Mouse (Mus musculus) lung, adult 18-20 months (tissue): ENCODE measurements around the gene Lilra5.
"Not testable (repeated sequence)": the region's sequence is repeated elsewhere in the genome, so short reads cannot be mapped to it uniquely, and the experiment has no call there.

Experiments used
- DNase-seq, 2 experiments: peaks; one replicate each; pipeline ENCODE4 v3.0.0; 2022; ENCODE audit warnings: mixed read lengths in 2 of 2

Lilra5 gene

GRCm38 (mm10) chr7:4237454-4237853 is at the start of gene Lilra5:
TSS of gene Lilra5 (plus strand) at chr7:4237754.
- DNase-seq, result peak in 1 of 2 experiments; percentile 4

DNA sequence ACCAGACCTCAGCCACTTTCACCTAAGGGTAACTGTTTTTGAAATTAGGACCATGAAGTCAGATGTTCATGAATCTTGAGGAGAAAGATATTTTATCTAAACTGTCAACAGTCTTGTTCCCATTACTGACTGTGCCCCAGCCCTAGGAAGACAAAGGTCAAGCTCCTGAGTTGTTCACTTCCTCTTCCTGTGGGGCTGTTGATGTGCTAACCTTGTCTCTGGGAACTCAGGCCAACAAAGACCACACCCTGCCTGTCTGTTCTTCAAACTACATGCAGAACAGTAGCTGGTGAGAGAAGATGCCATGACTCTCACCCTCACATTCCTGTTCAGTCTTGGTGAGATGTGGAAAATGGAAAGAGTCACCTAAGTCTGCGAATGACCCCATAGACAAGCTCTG is 30.4 kb upstream of the Lilra5 start:
- DNase-seq, result peak in 1 of 2 experiments; percentile 16

DNA sequence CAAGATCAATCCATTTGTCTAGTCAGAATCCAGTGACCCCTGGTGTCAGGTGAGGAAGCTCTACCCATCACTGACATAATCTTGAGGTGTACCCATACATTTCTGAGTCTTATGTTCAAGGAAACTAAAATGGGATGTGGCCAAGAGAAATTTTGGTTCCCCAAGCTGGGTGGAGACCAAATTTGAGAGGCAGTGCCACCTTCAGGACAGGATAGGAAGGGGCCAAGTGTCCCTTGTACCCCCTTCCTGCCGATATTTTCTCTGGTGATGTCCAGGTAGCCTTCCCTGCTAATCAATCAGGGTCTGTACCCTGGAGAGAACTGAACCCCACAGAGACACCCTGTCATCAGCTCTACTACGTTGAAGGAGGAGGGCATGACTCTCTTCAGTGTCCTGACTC is 28.9 kb upstream of the Lilra5 start:
- DNase-seq, result peak in 1 of 2 experiments; percentile 2

- DNase-seq, result not testable (repeated sequence)
Measured at GRCm38 (mm10) chr7:4213436-4213835, 24.1 kb upstream of the Lilra5 start.

- DNase-seq, result no peak
Measured at GRCm38 (mm10) chr7:4215396-4215795, 22.2 kb upstream of the Lilra5 start.

- no peak for DNase-seq
Measured at GRCm38 (mm10) chr7:4215805-4216204, 21.7 kb upstream of the Lilra5 start.

DNA sequence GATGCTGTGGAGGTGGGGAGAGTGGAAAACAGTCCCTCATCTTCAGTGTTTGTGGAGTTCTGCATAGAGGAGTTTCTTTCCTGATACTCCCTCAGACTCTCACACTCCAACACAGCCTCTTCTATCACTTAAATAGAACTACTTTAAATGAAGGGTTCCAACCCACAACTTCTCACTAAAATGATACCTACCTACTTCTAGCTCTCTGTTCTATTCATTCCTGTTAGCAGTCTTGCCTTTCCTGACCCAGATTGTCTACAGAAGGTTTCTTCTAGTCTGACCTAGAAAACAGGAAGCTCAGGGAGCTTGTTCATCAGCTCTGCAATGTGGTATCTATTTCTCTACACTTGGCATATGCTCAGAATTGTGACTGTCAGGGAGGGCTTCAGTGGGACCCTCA is 2.0 kb upstream of the Lilra5 start:
- no peak for DNase-seq

DNA sequence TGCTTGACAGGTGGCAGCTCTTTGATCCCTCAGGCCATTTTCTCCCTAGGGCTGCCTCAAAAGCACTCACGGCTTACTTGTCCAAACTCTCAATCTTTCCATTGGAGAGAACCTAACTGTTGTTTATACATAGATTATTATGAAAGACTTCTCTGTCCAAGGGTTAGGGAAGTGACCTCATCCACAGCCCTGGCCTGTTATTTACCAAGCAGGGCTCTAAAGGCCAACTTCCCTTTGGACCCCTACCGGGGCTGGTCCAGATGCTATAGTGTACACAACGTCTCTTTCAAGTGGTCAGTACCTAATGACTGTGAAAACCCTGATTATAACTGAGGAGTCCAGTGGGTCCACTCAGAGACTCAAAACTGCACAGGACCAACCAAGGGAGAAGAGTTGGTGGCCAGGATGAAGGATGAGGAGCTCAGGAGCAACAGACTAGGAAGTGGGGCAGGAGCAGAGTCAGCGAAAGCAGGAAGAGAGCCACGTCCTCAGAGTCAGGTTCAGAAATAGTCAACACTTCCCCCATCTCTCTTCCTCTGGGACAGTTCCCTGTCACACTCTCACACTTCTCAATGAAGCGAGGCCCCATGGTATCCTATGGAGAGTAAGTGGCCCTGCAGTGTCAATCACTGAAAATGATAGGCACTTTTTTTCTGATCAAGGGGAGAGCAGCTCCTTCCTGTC is 1.6 kb downstream of the Lilra5 start:
- peak; percentile 21 to 31 for DNase-seq

DNA sequence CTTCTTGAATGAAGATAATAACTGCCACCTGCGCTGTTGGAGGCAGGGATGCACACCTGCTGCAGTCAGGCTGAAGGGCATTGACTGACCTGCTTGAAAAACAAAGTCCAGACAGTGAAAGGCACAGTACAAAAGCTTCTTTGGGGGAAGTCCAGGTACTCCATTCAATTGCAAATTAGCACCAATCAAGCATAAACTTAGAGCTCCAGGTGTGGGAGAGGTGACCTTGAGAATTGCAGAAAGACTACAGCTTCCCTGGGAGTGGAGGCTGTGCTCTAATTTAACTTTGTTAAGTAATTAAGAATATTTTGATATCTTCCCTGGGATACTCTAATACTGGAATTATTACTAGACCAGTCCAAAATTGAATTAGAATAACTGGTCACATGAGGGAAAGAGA is 13.7 kb downstream of the Lilra5 start:
- not testable (repeated sequence) for DNase-seq

- not testable (repeated sequence) for DNase-seq
Measured at GRCm38 (mm10) chr7:4256060-4256459, 18.5 kb downstream of the Lilra5 start.

- not testable (repeated sequence) for DNase-seq
Measured at GRCm38 (mm10) chr7:4260521-4260920, 23.0 kb downstream of the Lilra5 start.

GRCm38 (mm10) chr7:4272106-4272505 is 34.6 kb downstream of the Lilra5 start:
- not testable (repeated sequence) for DNase-seq

GRCm38 (mm10) chr7:4273874-4274273 is 36.3 kb downstream of the Lilra5 start:
- peak; percentile 26 to 34 for DNase-seq

GRCm38 (mm10) chr7:4275500-4275899 is 37.9 kb downstream of the Lilra5 start:
- DNase-seq, result not testable (repeated sequence)

DNA sequence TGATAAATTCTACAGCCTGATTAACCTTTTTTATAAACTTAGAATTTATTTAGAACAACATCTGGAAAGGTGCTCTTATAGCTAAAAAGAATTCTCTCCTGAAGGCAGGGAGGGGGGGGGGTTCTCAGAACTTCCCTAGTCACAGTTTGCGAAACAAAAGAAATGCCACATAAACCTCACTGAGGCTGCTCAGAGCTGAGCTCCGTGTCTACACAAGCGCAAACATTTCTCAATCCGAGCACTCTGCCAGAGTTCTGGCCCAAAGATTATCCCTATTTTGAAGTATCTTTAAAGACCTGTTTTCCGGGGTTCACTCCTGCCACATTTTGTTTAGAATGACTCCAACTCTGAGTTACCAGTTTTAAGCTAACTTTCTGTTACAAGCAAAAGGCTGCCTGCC is 55.1 kb downstream of the Lilra5 start:
- DNase-seq, result no peak
